Mouse (Mus musculus) heart, embryonic 10.5 days (tissue): ENCODE results near the gene Gm10799. TPM values are rescaled to one million over a fixed set of nuclear protein-coding genes. Genes with fewer than 3 reads are reported as not detected.
"Not testable (repeated sequence)": the region's sequence is repeated elsewhere in the genome, so short reads cannot be mapped to it uniquely, and the experiment has no call there.

Experiments
- DNase-seq: peaks from one replicate; pipeline ENCODE4 v3.0.0-alpha.2; 2017; ENCODE audit warnings: low spot score
- H3K27ac ChIP-seq: fragments of 300-500 bp; sonication (generic); 2 replicates; pipeline ENCODE4 v1.5.1; 2016; ENCODE audit warnings: mild to moderate bottlenecking
- H3K27me3 ChIP-seq: fragments of 300-500 bp; sonication (generic); 2 replicates; pipeline ENCODE4 v1.6.1; 2016; ENCODE audit warnings: mild to moderate bottlenecking; ENCODE audit not compliant: poor library complexity, insufficient read depth, severe bottlenecking
- H3K36me3 ChIP-seq: fragments of 300-500 bp; sonication (generic); 2 replicates; pipeline ENCODE4 v1.6.1; 2016; ENCODE audit warnings: mild to moderate bottlenecking, moderate library complexity
- H3K4me1 ChIP-seq: fragments of 300-500 bp; sonication (generic); 2 replicates; pipeline ENCODE4 v1.6.1; 2016; ENCODE audit warnings: mild to moderate bottlenecking
- H3K4me3 ChIP-seq: fragments of 300-500 bp; sonication (generic); 2 replicates; pipeline ENCODE4 v1.5.1; 2016; ENCODE audit warnings: mild to moderate bottlenecking, moderate library complexity
- H3K9me3 ChIP-seq: fragments of 300-500 bp; sonication (generic); 2 replicates; pipeline ENCODE4 v1.6.1; 2016; ENCODE audit warnings: mild to moderate bottlenecking, moderate library complexity
- WGBS: fragments of 180-500 bp; shearing (Covaris S2); methylation state at CpG from one replicate; pipeline ENCODE4 v1.1.7; 2016; 5-methylcytosine and 5-hydroxymethylcytosine counted together
- polyA plus RNA-seq: library from polyadenylated mRNA; unstranded; fragments of >200 nt; fragmentation: Nextera tagmentation; extraction: Ambion mirVana; gene quantifications from 2 replicates; pipeline ENCODE4 v1.2.1, GENCODE M21; 2016

Gm10799 gene
- polyA plus RNA-seq, 1 experiment from 2014 or later: not detected

DNA sequence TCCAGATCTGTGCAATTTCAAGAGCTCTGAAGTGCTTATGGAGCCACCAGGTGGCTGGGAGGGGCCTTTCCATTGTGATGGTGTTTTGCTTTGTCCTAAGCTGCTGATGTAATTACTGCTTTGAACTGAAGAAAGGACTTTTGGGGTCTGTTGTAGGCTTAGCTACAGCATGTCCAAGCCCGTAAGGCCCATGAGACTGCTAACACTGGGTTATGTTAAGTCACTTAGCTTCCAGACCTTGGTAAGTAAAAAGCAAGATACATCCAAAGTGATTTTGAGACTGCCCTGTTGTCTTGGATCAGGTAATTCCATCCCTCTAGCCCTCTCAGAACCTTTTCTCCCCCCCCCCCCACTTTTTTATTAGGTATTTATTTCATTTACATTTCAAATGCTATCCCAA, 28.4 kb upstream of the Gm10799 start:
- H3K36me3 ChIP-seq, H3K27me3 ChIP-seq, H3K9me3 ChIP-seq: not testable (repeated sequence)
- H3K4me1 ChIP-seq: peaks cover 42% of the 10 kb centered on the region
- DNase-seq: peak; percentile 74
- peak overlapping the region; percentile 92; the same call in 1 of the 2 replicates for H3K27ac ChIP-seq
- 49% methylated on average over 1 of the region's 1 CpGs for WGBS
- H3K4me3 ChIP-seq: peak overlapping the region; percentile 69

- H3K4me1 ChIP-seq: peaks cover 42% of the 10 kb centered on the region
- 26% methylated on average over 10 of the region's 10 CpGs for WGBS
These were observed 27.9 kb upstream of the Gm10799 start for GRCm38 (mm10) chr2:104096256-104096655.

GRCm38 (mm10) chr2:104095741-104096213, 27.4 kb upstream of the Gm10799 start, which contains the start of gene Cd59a:
TSS of gene Cd59a (plus strand) at chr2:104095801.
- no peaks in the 10 kb centered on the region for H3K36me3 ChIP-seq
- H3K27me3 ChIP-seq: no peaks in the 10 kb centered on the region
- 1% methylated on average over 15 of the region's 15 CpGs for WGBS
- peak; percentile 96 for DNase-seq
- no peaks in the 10 kb centered on the region for H3K9me3 ChIP-seq
- H3K4me1 ChIP-seq: peaks cover 42% of the 10 kb centered on the region
- H3K27ac ChIP-seq: peak within 1 kb of the TSS; percentile 92
- H3K4me3 ChIP-seq: peak within 1 kb of the TSS; percentile 69

More at GRCm38 (mm10) chr2:104096256-104096655, 27.9 kb upstream of the Gm10799 start:
- no peaks in the 10 kb centered on the region for H3K9me3 ChIP-seq
- peak overlapping the region; percentile 69 for H3K4me3 ChIP-seq
- H3K36me3 ChIP-seq: no peaks in the 10 kb centered on the region
- DNase-seq: peak; percentile 71
- no peaks in the 10 kb centered on the region for H3K27me3 ChIP-seq
- H3K27ac ChIP-seq: peak overlapping the region; percentile 92

GRCm38 (mm10) chr2:104093305-104093704, 25.0 kb upstream of the Gm10799 start:
- WGBS: 84% methylated on average over 2 of the region's 2 CpGs
- Histone ChIP-seq H3K27ac (no peak overlapping the region), H3K4me3 (no peak overlapping the region), H3K27me3 (no peaks in the 10 kb centered on the region), H3K4me1 (peaks cover 21% of the 10 kb centered on the region), H3K9me3 (no peaks in the 10 kb centered on the region), H3K36me3 (no peaks in the 10 kb centered on the region)
- peak; percentile 51 for DNase-seq

GRCm38 (mm10) chr2:104087562-104087961, 19.2 kb upstream of the Gm10799 start:
- not testable (repeated sequence) for DNase-seq, H3K9me3 ChIP-seq, H3K4me3 ChIP-seq, H3K27me3 ChIP-seq, H3K4me1 ChIP-seq, H3K36me3 ChIP-seq, H3K27ac ChIP-seq
- 79% methylated on average over 1 of the region's 1 CpGs for WGBS

DNA sequence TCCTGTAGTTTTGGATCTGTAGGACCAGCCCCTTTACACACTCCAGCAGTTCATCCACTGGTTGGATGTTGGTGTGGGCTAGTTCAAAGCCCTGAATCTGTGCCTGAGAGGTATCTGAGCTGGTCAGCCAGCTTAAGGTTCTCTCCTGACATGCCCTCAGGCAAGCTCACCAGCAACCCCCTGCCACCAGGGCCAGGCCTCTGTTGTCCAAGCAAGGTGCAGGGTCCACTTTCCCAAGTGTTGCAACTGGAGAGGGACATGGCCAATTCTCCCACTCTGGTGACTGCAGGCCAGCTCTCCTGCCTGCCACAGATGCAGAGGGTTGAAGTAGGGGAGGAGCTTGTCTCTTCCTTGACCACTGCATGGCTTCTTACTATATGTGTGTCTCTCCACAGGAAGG, 15.7 kb upstream of the Gm10799 start:
- not testable (repeated sequence) for DNase-seq, H3K4me3 ChIP-seq, H3K27me3 ChIP-seq, H3K4me1 ChIP-seq, H3K27ac ChIP-seq, H3K36me3 ChIP-seq, H3K9me3 ChIP-seq

GRCm38 (mm10) chr2:104082474-104082873, 14.1 kb upstream of the Gm10799 start:
- Histone ChIP-seq H3K4me1 (peaks cover 7% of the 10 kb centered on the region; the same call in 1 of the 2 replicates), H3K27me3 (no peaks in the 10 kb centered on the region), H3K36me3 (no peaks in the 10 kb centered on the region), H3K9me3 (no peaks in the 10 kb centered on the region), H3K4me3 (no peak overlapping the region), H3K27ac (no peak overlapping the region)
- DNase-seq: no peak

- H3K27me3 ChIP-seq, H3K27ac ChIP-seq, H3K4me1 ChIP-seq, H3K36me3 ChIP-seq, H3K4me3 ChIP-seq, DNase-seq, H3K9me3 ChIP-seq: not testable (repeated sequence)
- no CpG with 5 or more reads among the region's 1 CpGs for WGBS
These were observed 13.2 kb upstream of the Gm10799 start for GRCm38 (mm10) chr2:104081436-104082050.

- H3K4me3 ChIP-seq, H3K27me3 ChIP-seq, H3K27ac ChIP-seq, H3K9me3 ChIP-seq, H3K36me3 ChIP-seq, DNase-seq, H3K4me1 ChIP-seq: not testable (repeated sequence)
- WGBS: 55% methylated on average over 5 of the region's 5 CpGs
These were observed 9.9 kb upstream of the Gm10799 start for GRCm38 (mm10) chr2:104078285-104078684.

- Histone ChIP-seq H3K27ac (peak within 1 kb of the TSS; percentile 85), H3K9me3 (peaks cover 5% of the 10 kb centered on the region; the same call in 1 of the 2 replicates), H3K27me3 (no peaks in the 10 kb centered on the region), H3K4me1 (peaks cover 8% of the 10 kb centered on the region), H3K4me3 (peak within 1 kb of the TSS; percentile 55), H3K36me3 (peaks cover 6% of the 10 kb centered on the region; the same call in 1 of the 2 replicates)
- DNase-seq: peak; percentile 90
- WGBS: 7% methylated on average over 13 of the region's 13 CpGs
These were observed 1.4 kb upstream of the Gm10799 start, which contains the start of gene Cd59b for GRCm38 (mm10) chr2:104069704-104070185. TSS of gene Cd59b (plus strand) at chr2:104069849.

- H3K27ac ChIP-seq, H3K9me3 ChIP-seq, DNase-seq, H3K4me3 ChIP-seq, H3K27me3 ChIP-seq, H3K4me1 ChIP-seq: not testable (repeated sequence)
- peaks cover 16% of the 10 kb centered on the region for H3K36me3 ChIP-seq
- 89% methylated on average over 6 of the region's 6 CpGs for WGBS
These were observed 2.8 kb downstream of the Gm10799 start, which contains the start of gene Gm10912 for GRCm38 (mm10) chr2:104065526-104065925. TSS of gene Gm10912 (plus strand) at chr2:104065826.

GRCm38 (mm10) chr2:104064152-104064551, 4.2 kb downstream of the Gm10799 start:
- no peak for DNase-seq

DNA sequence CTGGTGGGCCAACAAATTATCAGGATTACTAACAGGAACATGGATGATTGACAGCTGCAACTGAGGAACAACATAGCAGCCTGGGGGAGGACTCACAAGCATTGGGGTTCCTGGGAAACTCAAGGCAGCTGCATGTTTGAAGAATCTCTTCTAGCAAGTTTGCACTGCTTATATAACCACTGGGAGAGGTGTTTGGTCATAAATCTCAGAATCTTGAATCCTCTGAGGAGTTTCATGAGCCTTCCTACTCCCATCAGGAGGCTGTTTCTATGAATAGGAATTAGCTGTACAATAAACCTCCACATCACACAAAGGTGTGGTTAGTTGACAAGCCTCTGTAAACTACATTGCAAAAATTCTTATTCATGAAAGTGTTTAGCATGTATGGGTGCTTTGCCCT, 5.7 kb downstream of the Gm10799 start:
- no peak for DNase-seq
- H3K36me3 ChIP-seq: peaks cover 35% of the 10 kb centered on the region
- no peaks in the 10 kb centered on the region for H3K4me1 ChIP-seq
- H3K27me3 ChIP-seq: no peaks in the 10 kb centered on the region
- no peak overlapping the region for H3K4me3 ChIP-seq
- no peaks in the 10 kb centered on the region for H3K9me3 ChIP-seq
- no peak overlapping the region for H3K27ac ChIP-seq

More at GRCm38 (mm10) chr2:104064152-104064551, 4.2 kb downstream of the Gm10799 start:
- H3K9me3 ChIP-seq: no peaks in the 10 kb centered on the region
- peaks cover 29% of the 10 kb centered on the region for H3K36me3 ChIP-seq
- WGBS: 79% methylated on average over 2 of the region's 2 CpGs
- no peak overlapping the region for H3K27ac ChIP-seq
- no peaks in the 10 kb centered on the region for H3K27me3 ChIP-seq
- H3K4me3 ChIP-seq: no peak overlapping the region
- no peaks in the 10 kb centered on the region for H3K4me1 ChIP-seq
